Mouse (Mus musculus): ENCODE data around the gene Sypl2. TPM values are rescaled to one million over a fixed set of nuclear protein-coding genes. Genes with fewer than 3 reads are reported as not detected.

Sypl2 gene
- polyA plus RNA-seq, 1 experiment from 2014 or later: 0.30 TPM

- H3K4me1 ChIP-seq (ENCODE audit: control insufficient read depth, insufficient read depth, low read length): peaks cover 2% of the 10 kb centered on the region; the same call in 1 of the 2 replicates
- H3K9ac ChIP-seq (replicated peaks; ENCODE audit: low read depth, low read length): no peak overlapping the region
- no peak overlapping the region for H3K4me2 ChIP-seq (replicated peaks; ENCODE audit: low read depth, low read length)
- 71% methylated on average over 9 of the region's 9 CpGs for WGBS
- no peaks in the 10 kb centered on the region for H3K27me3 ChIP-seq (ENCODE audit: control insufficient read depth, insufficient read depth, low read length)
- no peak overlapping the region for H3K27ac ChIP-seq (ENCODE audit: low read length)
- no peak overlapping the region for H3K4me3 ChIP-seq (ENCODE audit: low read depth, low read length)
- no peaks in the 10 kb centered on the region for H3K36me3 ChIP-seq (ENCODE audit: control insufficient read depth, insufficient read depth, low read length)
- no peak for ATAC-seq (ENCODE audit: insufficient number of reproducible peaks, insufficient read depth, low FRiP score, low read depth)
- H3K9me3 ChIP-seq (ENCODE audit: control insufficient read depth, low read depth, low read length): no peaks in the 10 kb centered on the region
These were observed 37.5 kb downstream of the Sypl2 start for GRCm38 (mm10) chr3:108188716-108189490.

- no peak overlapping the region for H3K9ac ChIP-seq (replicated peaks; ENCODE audit: low read depth, low read length)
- ATAC-seq (ENCODE audit: insufficient number of reproducible peaks, insufficient read depth, low FRiP score, low read depth): no peak
These were observed 39.2 kb downstream of the Sypl2 start for GRCm38 (mm10) chr3:108187111-108187795.

GRCm38 (mm10) chr3:108186098-108187047 is 40.1 kb downstream of the Sypl2 start, which contains the start of gene Amigo1:
Gene Amigo1, plus strand, starts transcription at chr3:108186335.
- Histone ChIP-seq H3K4me2 (replicated peaks; ENCODE audit: low read depth, low read length) (peak within 1 kb of the TSS; percentile 82), H3K9me3 (ENCODE audit: control insufficient read depth, low read depth, low read length) (no peaks in the 10 kb centered on the region), H3K27ac (ENCODE audit: low read length) (no peak within 1 kb of the TSS), H3K4me1 (ENCODE audit: control insufficient read depth, insufficient read depth, low read length) (peaks cover 2% of the 10 kb centered on the region; the same call in 1 of the 2 replicates), H3K27me3 (ENCODE audit: control insufficient read depth, insufficient read depth, low read length) (no peaks in the 10 kb centered on the region), H3K4me3 (ENCODE audit: low read depth, low read length) (peak within 1 kb of the TSS; percentile 63), H3K9ac (replicated peaks; ENCODE audit: low read depth, low read length) (peak within 1 kb of the TSS; percentile 47), H3K36me3 (ENCODE audit: control insufficient read depth, insufficient read depth, low read length) (no peaks in the 10 kb centered on the region)
- ATAC-seq (ENCODE audit: insufficient number of reproducible peaks, insufficient read depth, low FRiP score, low read depth): 0 out of 2 replicates have a peak, but pooled peaks have one; percentile 25
- WGBS: 2% methylated on average over 75 of the region's 100 CpGs

More at GRCm38 (mm10) chr3:108187111-108187795, 39.2 kb downstream of the Sypl2 start:
- Histone ChIP-seq H3K27ac (ENCODE audit: low read length) (no peak overlapping the region), H3K27me3 (ENCODE audit: control insufficient read depth, insufficient read depth, low read length) (no peaks in the 10 kb centered on the region), H3K4me1 (ENCODE audit: control insufficient read depth, insufficient read depth, low read length) (peaks cover 2% of the 10 kb centered on the region; the same call in 1 of the 2 replicates), H3K9me3 (ENCODE audit: control insufficient read depth, low read depth, low read length) (no peaks in the 10 kb centered on the region), H3K36me3 (ENCODE audit: control insufficient read depth, insufficient read depth, low read length) (no peaks in the 10 kb centered on the region), H3K4me3 (ENCODE audit: low read depth, low read length) (peak overlapping the region; percentile 63), H3K4me2 (replicated peaks; ENCODE audit: low read depth, low read length) (0 out of 2 replicates have a peak overlapping the region, but pooled peaks have one; percentile 82)
- WGBS: 63% methylated on average over 20 of the region's 20 CpGs

GRCm38 (mm10) chr3:108185460-108186097 is 40.9 kb downstream of the Sypl2 start:
- peak overlapping the region; percentile 47; the same call in 1 of the 2 replicates for H3K9ac ChIP-seq (replicated peaks; ENCODE audit: low read depth, low read length)
- WGBS: 2% methylated on average over 16 of the region's 16 CpGs
- no peak for ATAC-seq (ENCODE audit: insufficient number of reproducible peaks, insufficient read depth, low FRiP score, low read depth)

GRCm38 (mm10) chr3:108184742-108185141 is 41.7 kb downstream of the Sypl2 start:
- H3K9ac ChIP-seq (replicated peaks; ENCODE audit: low read depth, low read length): no peak overlapping the region
- H3K27ac ChIP-seq (ENCODE audit: low read length): no peak overlapping the region
- H3K4me1 ChIP-seq (ENCODE audit: control insufficient read depth, insufficient read depth, low read length): peaks cover under 1% of the 10 kb centered on the region; the same call in 1 of the 2 replicates
- no peak overlapping the region for H3K4me2 ChIP-seq (replicated peaks; ENCODE audit: low read depth, low read length)
- H3K9me3 ChIP-seq (ENCODE audit: control insufficient read depth, low read depth, low read length): no peaks in the 10 kb centered on the region
- H3K4me3 ChIP-seq (ENCODE audit: low read depth, low read length): no peak overlapping the region
- H3K27me3 ChIP-seq (ENCODE audit: control insufficient read depth, insufficient read depth, low read length): no peaks in the 10 kb centered on the region
- no peaks in the 10 kb centered on the region for H3K36me3 ChIP-seq (ENCODE audit: control insufficient read depth, insufficient read depth, low read length)
- no peak for ATAC-seq (ENCODE audit: insufficient number of reproducible peaks, insufficient read depth, low FRiP score, low read depth)
- WGBS: 78% methylated on average over 3 of the region's 3 CpGs

More at GRCm38 (mm10) chr3:108185460-108186097, 40.9 kb downstream of the Sypl2 start:
- H3K36me3 ChIP-seq (ENCODE audit: control insufficient read depth, insufficient read depth, low read length): no peaks in the 10 kb centered on the region
- H3K27ac ChIP-seq (ENCODE audit: low read length): no peak overlapping the region
- H3K4me2 ChIP-seq (replicated peaks; ENCODE audit: low read depth, low read length): peak overlapping the region; percentile 82
- H3K4me1 ChIP-seq (ENCODE audit: control insufficient read depth, insufficient read depth, low read length): peaks cover 2% of the 10 kb centered on the region; the same call in 1 of the 2 replicates
- H3K27me3 ChIP-seq (ENCODE audit: control insufficient read depth, insufficient read depth, low read length): no peaks in the 10 kb centered on the region
- peak overlapping the region; percentile 63 for H3K4me3 ChIP-seq (ENCODE audit: low read depth, low read length)
- H3K9me3 ChIP-seq (ENCODE audit: control insufficient read depth, low read depth, low read length): no peaks in the 10 kb centered on the region

GRCm38 (mm10) chr3:108180514-108180913 is 45.9 kb downstream of the Sypl2 start:
- no peak overlapping the region for H3K9ac ChIP-seq (replicated peaks; ENCODE audit: low read depth, low read length)
- no peak overlapping the region for H3K27ac ChIP-seq (ENCODE audit: low read length)
- no peaks in the 10 kb centered on the region for H3K27me3 ChIP-seq (ENCODE audit: control insufficient read depth, insufficient read depth, low read length)
- H3K4me2 ChIP-seq (replicated peaks; ENCODE audit: low read depth, low read length): no peak overlapping the region
- H3K4me3 ChIP-seq (ENCODE audit: low read depth, low read length): no peak overlapping the region
- WGBS: 56% methylated on average over 2 of the region's 2 CpGs
- H3K36me3 ChIP-seq (ENCODE audit: control insufficient read depth, insufficient read depth, low read length): no peaks in the 10 kb centered on the region
- ATAC-seq (ENCODE audit: insufficient number of reproducible peaks, insufficient read depth, low FRiP score, low read depth): no peak
- no peaks in the 10 kb centered on the region for H3K9me3 ChIP-seq (ENCODE audit: control insufficient read depth, low read depth, low read length)
- 0 out of 2 replicates have a peak, but pooled peaks cover under 1% of the 10 kb centered on the region for H3K4me1 ChIP-seq (ENCODE audit: control insufficient read depth, insufficient read depth, low read length)

GRCm38 (mm10) chr3:108178756-108179715 is 47.4 kb downstream of the Sypl2 start:
- no peak overlapping the region for H3K4me2 ChIP-seq (replicated peaks; ENCODE audit: low read depth, low read length)
- ATAC-seq (ENCODE audit: insufficient number of reproducible peaks, insufficient read depth, low FRiP score, low read depth): peak; percentile 80; the same call in 1 of the 2 replicates
- H3K4me3 ChIP-seq (ENCODE audit: low read depth, low read length): no peak overlapping the region
- peaks cover 7% of the 10 kb centered on the region; the same call in 1 of the 2 replicates for H3K4me1 ChIP-seq (ENCODE audit: control insufficient read depth, insufficient read depth, low read length)
- 49% methylated on average over 7 of the region's 7 CpGs for WGBS
- no peaks in the 10 kb centered on the region for H3K9me3 ChIP-seq (ENCODE audit: control insufficient read depth, low read depth, low read length)
- H3K9ac ChIP-seq (replicated peaks; ENCODE audit: low read depth, low read length): no peak overlapping the region
- no peaks in the 10 kb centered on the region for H3K36me3 ChIP-seq (ENCODE audit: control insufficient read depth, insufficient read depth, low read length)
- no peaks in the 10 kb centered on the region for H3K27me3 ChIP-seq (ENCODE audit: control insufficient read depth, insufficient read depth, low read length)
- no peak overlapping the region for H3K27ac ChIP-seq (ENCODE audit: low read length)

Measured in stomach, embryonic 14.5 days (tissue).